Mouse (Mus musculus) myocyte (in vitro differentiated cells): ENCODE data around the gene Fam166a. TPM values are rescaled to one million over a fixed set of nuclear protein-coding genes. Genes with fewer than 3 reads are reported as not detected.

Source experiments
- H3K27me3 ChIP-seq: one replicate; pipeline ENCODE4 v1.6.1; 2011; ENCODE audit not compliant: control insufficient read depth, insufficient read depth, insufficient read length
- H3K36me3 ChIP-seq: one replicate; pipeline ENCODE4 v1.6.1; 2011; ENCODE audit not compliant: control insufficient read depth, insufficient read depth
- H3K4me2 ChIP-seq: one replicate; pipeline ENCODE4 v1.6.1; 2011; ENCODE audit warnings: low read depth, control low read depth
- H3K4me3 ChIP-seq: one replicate; pipeline ENCODE4 v1.5.1; 2011; ENCODE audit warnings: mild to moderate bottlenecking, control low read depth, moderate library complexity
- H3K79me2 ChIP-seq: one replicate; pipeline ENCODE4 v1.6.1; 2011; ENCODE audit not compliant: control insufficient read depth, insufficient read depth
- H3ac ChIP-seq: one replicate; pipeline ENCODE4 v1.6.1; 2011; ENCODE audit not compliant: control insufficient read depth, insufficient read length
- CEBPB ChIP-seq: IDR thresholded peaks from 2 replicates; pipeline ENCODE4 v1.6.1; 2011; ENCODE audit warnings: mild to moderate bottlenecking, moderate library complexity; ENCODE audit not compliant: poor library complexity, insufficient read depth, severe bottlenecking
- E2F4 ChIP-seq: IDR thresholded peaks from one replicate; pipeline ENCODE4 v1.6.1; 2011; ENCODE audit warnings: mild to moderate bottlenecking, control low read depth, moderate library complexity; ENCODE audit not compliant: insufficient read depth
- MAX ChIP-seq: IDR thresholded peaks from one replicate; pipeline ENCODE4 v1.6.1; 2011; ENCODE audit warnings: low read depth, mild to moderate bottlenecking, control low read depth
- MYOD1 ChIP-seq, 3 experiments: IDR thresholded peaks; one replicate each; pipeline ENCODE4 v1.6.1; 2011; ENCODE audit warnings: control low read depth in 2 of 3, low read depth in 2 of 3, mild to moderate bottlenecking in 2 of 3, moderate library complexity in 1 of 3; ENCODE audit not compliant: insufficient read length in 2 of 3, control insufficient read depth in 1 of 3
- MYOG ChIP-seq, 3 experiments: IDR thresholded peaks; one replicate each; pipeline ENCODE4 v1.6.1; 2011; ENCODE audit warnings: control low read depth in 2 of 3, low read depth in 2 of 3, mild to moderate bottlenecking in 2 of 3; ENCODE audit not compliant: insufficient read length in 2 of 3, control insufficient read depth in 1 of 3, insufficient read depth in 1 of 3
- POLR2A ChIP-seq: IDR thresholded peaks from one replicate; pipeline ENCODE4 v1.6.1; 2011; ENCODE audit warnings: low read depth, mild to moderate bottlenecking, control low read depth, moderate library complexity; ENCODE audit not compliant: insufficient read length
- POLR2AphosphoS2 ChIP-seq: IDR thresholded peaks from one replicate; pipeline ENCODE4 v1.6.1; 2011; ENCODE audit warnings: low read depth, control low read depth; ENCODE audit not compliant: insufficient read length
- REST ChIP-seq: IDR thresholded peaks from one replicate; pipeline ENCODE4 v1.6.1; 2011; ENCODE audit warnings: mild to moderate bottlenecking, control low read depth, moderate library complexity; ENCODE audit not compliant: insufficient read depth, insufficient read length
- SRF ChIP-seq: IDR thresholded peaks from one replicate; pipeline ENCODE4 v1.6.1; 2011; ENCODE audit warnings: low read depth; ENCODE audit not compliant: control insufficient read depth, insufficient read length
- TCF12 ChIP-seq: IDR thresholded peaks from one replicate; pipeline ENCODE4 v1.6.1; 2011; ENCODE audit warnings: mild to moderate bottlenecking, control low read depth; ENCODE audit not compliant: poor library complexity, insufficient read depth, severe bottlenecking
- TCF3 ChIP-seq: IDR thresholded peaks from one replicate; pipeline ENCODE4 v1.6.1; 2011; ENCODE audit warnings: low read depth, control low read depth; ENCODE audit not compliant: insufficient read length
- USF1 ChIP-seq: IDR thresholded peaks from one replicate; pipeline ENCODE4 v1.6.1; 2011; ENCODE audit warnings: low read depth, mild to moderate bottlenecking, control low read depth, moderate library complexity
- polyA plus RNA-seq: library from polyadenylated mRNA; unstranded; fragments of >200 nt; fragmentation: generic; extraction: Trizol; gene quantifications from one replicate; pipeline ENCODE4 v1.2.1, GENCODE M21; 2012; ENCODE audit warnings: missing spikeins

Fam166a gene
- polyA plus RNA-seq, 1 experiment, result 0.48 TPM

DNA sequence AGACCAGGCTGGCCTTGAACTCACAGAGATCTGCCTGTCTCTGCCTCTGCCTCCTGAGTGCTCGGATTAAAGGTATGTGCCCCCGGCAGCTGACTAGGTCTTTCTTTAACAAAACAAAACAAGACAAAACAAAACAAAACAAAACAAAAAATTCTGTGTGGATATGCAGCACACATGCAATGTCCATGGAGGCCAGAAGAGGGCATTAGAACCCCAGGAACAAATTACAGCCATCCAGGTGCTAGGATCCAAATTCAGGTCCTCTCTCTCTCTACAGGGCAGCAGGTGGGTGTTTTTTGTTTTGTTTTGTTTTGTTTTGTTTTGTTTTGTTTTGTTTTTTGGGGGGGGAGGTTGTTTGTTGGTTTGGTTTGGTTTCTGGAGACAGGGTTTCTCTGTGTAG lies 40.3 kb downstream of the Fam166a start:
- Histone ChIP-seq H3K36me3 (no peaks in the 10 kb centered on the region), H3K4me3 (no peak overlapping the region), H3ac (no peak overlapping the region), H3K27me3 (no peaks in the 10 kb centered on the region), H3K79me2 (peaks cover 20% of the 10 kb centered on the region), H3K4me2 (no peak overlapping the region)
- no peak for TF ChIP-seq REST
- TF ChIP-seq TCF12, result no peak
- TF ChIP-seq MYOG (IDR thresholded peaks at IDR 0.05; ENCODE audit: control insufficient read depth in 1 of 3, insufficient read depth in 1 of 3, insufficient read length in 2 of 3, low read depth in 2 of 3), result no peak
- TF ChIP-seq POLR2A, result no peak
- TF ChIP-seq POLR2AphosphoS2, result no peak
- TF ChIP-seq TCF3, result no peak
- no peak for TF ChIP-seq MAX
- no peak for TF ChIP-seq MYOD1 (IDR thresholded peaks at IDR 0.05; ENCODE audit: control insufficient read depth in 1 of 3, insufficient read length in 2 of 3, low read depth in 2 of 3)
- no peak for TF ChIP-seq USF1
- no peak for TF ChIP-seq E2F4
- TF ChIP-seq CEBPB, result no peak
- TF ChIP-seq SRF, result no peak

DNA sequence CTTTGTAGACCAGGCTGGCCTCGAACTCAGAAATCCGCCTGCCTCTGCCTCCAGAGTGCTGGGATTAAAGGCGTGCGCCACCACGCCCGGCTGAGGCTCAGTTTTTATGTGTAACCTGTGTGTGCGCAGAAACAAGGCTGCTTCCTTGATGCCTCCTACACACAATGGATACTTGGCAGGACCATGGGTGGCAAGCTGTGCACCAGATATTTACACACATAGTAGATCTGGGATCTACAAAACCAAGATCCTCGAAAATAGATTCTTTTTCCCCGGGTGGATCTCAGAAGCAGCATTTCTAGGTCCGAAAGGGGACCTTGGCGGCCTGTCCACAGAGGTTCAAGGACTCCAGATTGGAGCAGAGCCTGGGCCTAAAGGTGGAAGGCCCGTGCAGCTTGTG lies 43.3 kb downstream of the Fam166a start:
- H3K4me2 ChIP-seq, result peak overlapping the region; percentile 90

DNA sequence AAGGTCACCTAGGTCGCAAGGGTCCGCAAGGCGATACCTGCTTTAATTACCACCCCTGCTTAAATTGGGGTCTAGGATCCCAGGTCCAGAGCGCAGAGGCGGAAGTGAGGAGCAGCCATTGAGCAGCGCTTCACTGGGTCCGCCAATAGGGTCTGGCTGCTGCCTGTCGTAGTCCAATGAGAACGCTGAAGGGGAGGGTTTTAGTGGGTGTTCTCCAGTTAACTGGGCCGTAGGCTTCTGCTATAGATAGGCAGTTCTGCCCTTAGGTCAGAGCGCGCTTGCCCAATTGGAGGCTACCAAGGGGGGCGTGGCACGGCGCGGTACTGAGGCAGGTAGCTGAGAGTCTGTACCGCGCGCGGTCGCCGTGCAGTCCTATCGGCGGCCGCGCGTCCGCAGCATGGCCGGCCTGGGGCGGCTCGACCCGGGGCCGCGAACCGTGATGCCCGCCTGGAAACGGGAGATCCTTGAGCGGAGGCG lies 43.8 kb downstream of the Fam166a start, which contains the start of gene Tprn:
Tprn (plus strand) TSS at position 328 of the 477 bp plus-strand sequence.
- no peak for TF ChIP-seq MYOG (IDR thresholded peaks at IDR 0.05; ENCODE audit: control insufficient read depth in 1 of 3, insufficient read depth in 1 of 3, insufficient read length in 2 of 3, low read depth in 2 of 3)
- peak; percentile 25 for TF ChIP-seq SRF
- TF ChIP-seq POLR2A, result peak; percentile 65
- peak; percentile 31 for TF ChIP-seq POLR2AphosphoS2
- Histone ChIP-seq H3K4me3 (peak within 1 kb of the TSS; percentile 28), H3K79me2 (no peaks in the 10 kb centered on the region), H3ac (peak within 1 kb of the TSS; percentile 18), H3K27me3 (no peaks in the 10 kb centered on the region), H3K36me3 (no peaks in the 10 kb centered on the region), H3K4me2 (peak within 1 kb of the TSS; percentile 90)

More for the DNA sequence above, 43.3 kb downstream of the Fam166a start:
- H3K79me2 ChIP-seq, result no peaks in the 10 kb centered on the region
- no peak overlapping the region for H3ac ChIP-seq
- peak overlapping the region; percentile 28 for H3K4me3 ChIP-seq
- no peaks in the 10 kb centered on the region for H3K36me3 ChIP-seq
- TF ChIP-seq TCF3, result no peak
- TF ChIP-seq TCF12, result no peak
- TF ChIP-seq MAX, result no peak
- no peaks in the 10 kb centered on the region for H3K27me3 ChIP-seq

DNA sequence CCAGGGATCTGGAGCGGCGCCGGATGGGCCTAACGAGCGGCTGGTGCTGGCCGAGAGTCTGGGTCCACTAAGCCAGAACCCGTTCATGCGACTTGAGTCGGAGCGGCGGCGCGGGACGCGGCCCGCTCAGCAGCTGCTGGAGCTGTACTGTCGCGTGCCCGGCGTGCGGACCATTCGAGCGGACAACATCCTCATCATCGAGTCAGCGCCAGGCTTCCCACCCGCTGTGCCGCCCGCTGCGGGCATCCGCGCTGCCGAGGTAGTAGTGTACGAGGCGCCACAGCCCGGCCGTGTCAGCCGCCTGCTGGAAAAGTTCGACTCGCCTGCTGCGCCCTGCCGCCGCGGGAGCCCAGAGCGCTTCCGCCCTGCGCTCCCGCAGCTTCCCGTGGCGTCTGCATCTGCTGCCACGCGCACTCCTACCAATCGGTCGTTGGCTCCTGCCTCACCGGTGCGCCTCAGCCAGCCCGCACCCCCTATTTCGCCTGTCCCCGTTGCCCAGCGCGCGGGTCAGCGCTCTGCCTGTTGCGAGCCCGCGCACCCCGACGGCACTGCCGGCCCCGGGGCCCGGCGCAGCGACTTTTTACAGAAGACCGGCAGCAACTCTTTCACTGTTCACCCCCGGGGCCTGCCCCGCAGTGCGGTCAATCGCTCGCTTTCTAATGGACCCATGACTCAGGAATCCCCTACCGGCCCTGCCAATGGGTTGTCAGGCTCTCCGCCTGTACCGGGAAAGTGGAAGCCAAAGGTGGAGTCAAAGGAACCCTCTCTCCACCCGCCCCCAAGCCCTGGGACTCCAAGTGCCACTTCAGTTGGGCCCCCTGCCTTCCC lies 44.5 kb downstream of the Fam166a start:
- Histone ChIP-seq H3K27me3 (no peaks in the 10 kb centered on the region), H3K36me3 (no peaks in the 10 kb centered on the region), H3K79me2 (no peaks in the 10 kb centered on the region), H3K4me3 (peak overlapping the region; percentile 28), H3K4me2 (peak overlapping the region; percentile 77), H3ac (peak overlapping the region; percentile 18)
- no peak for TF ChIP-seq REST
- TF ChIP-seq MYOD1 (IDR thresholded peaks at IDR 0.05; ENCODE audit: control insufficient read depth in 1 of 3, insufficient read length in 2 of 3, low read depth in 2 of 3), result peak in 1 of 3 experiments; percentile 24

DNA sequence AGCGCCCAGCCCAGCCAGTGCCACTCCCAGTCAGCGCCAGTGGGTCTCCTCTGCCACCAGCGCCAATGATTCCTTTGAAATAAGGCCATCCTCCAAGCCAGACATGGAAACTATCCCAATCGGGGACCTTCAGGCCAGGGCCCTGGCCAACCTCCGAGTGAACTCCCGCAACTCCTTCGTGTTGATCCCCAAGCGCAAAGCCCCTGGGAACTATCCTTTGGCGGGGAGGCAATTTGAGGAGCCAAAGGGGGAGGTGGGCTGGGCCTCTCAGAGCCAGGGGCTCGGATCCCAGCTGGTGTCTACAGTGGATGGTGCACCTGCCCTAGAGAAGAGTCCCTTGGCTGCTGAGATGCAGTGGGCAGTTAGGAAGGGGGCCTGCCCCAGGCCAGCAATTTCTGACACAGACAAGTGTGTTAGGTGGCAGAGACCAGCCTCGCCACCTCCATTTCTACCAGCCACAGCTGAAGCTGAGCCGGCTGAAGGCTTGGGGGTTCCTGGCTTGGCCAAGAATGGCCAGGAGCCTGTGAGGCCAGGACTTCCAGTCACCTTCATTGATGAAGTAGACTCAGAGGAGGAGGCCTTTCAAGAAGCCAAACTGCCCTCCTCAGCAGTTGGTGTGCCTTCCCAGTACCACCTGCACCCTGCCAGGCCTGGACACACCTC lies 45.2 kb downstream of the Fam166a start:
- peak overlapping the region; percentile 28 for H3K4me3 ChIP-seq
- no peaks in the 10 kb centered on the region for H3K27me3 ChIP-seq
- H3K79me2 ChIP-seq, result no peaks in the 10 kb centered on the region
- no peaks in the 10 kb centered on the region for H3K36me3 ChIP-seq
- peak overlapping the region; percentile 77 for H3K4me2 ChIP-seq
- TF ChIP-seq TCF3 (no peak), POLR2A (no peak), MYOG (IDR thresholded peaks at IDR 0.05; ENCODE audit: control insufficient read depth in 1 of 3, insufficient read depth in 1 of 3, insufficient read length in 2 of 3, low read depth in 2 of 3) (no peak), USF1 (no peak), POLR2AphosphoS2 (no peak), REST (no peak), MAX (no peak), SRF (no peak), CEBPB (no peak), E2F4 (no peak), MYOD1 (IDR thresholded peaks at IDR 0.05; ENCODE audit: control insufficient read depth in 1 of 3, insufficient read length in 2 of 3, low read depth in 2 of 3) (no peak), TCF12 (no peak)
- H3ac ChIP-seq, result peak overlapping the region; percentile 18
